Mouse (Mus musculus) ES-Bruce4 (cell line): ENCODE measurements around the gene Arhgef6. TPM values are rescaled to one million over a fixed set of nuclear protein-coding genes. Genes with fewer than 3 reads are reported as not detected.

ENCODE experiments used
- H3K27ac ChIP-seq: 2 replicates; pipeline ENCODE4 v1.5.1; 2012; ENCODE audit warnings: low read length, inconsistent platforms; ENCODE audit not compliant: insufficient read depth
- H3K27me3 ChIP-seq: 2 replicates; pipeline ENCODE4 v1.6.1; 2012; ENCODE audit warnings: mild to moderate bottlenecking, low read length, inconsistent platforms; ENCODE audit not compliant: control insufficient read depth, poor library complexity, insufficient read depth, severe bottlenecking
- H3K36me3 ChIP-seq: 2 replicates; pipeline ENCODE4 v1.6.1; 2012; ENCODE audit warnings: inconsistent platforms, mild to moderate bottlenecking, low read length, moderate library complexity; ENCODE audit not compliant: control insufficient read depth, poor library complexity, insufficient read depth, severe bottlenecking
- H3K4me1 ChIP-seq: one replicate; pipeline ENCODE4 v1.8.1; 2011; ENCODE audit warnings: low read length; ENCODE audit not compliant: control insufficient read depth, insufficient read depth
- H3K4me3 ChIP-seq: 2 replicates; pipeline ENCODE4 v1.5.1; 2011; ENCODE audit warnings: low read depth, mild to moderate bottlenecking, low read length
- H3K9ac ChIP-seq: 2 replicates; pipeline ENCODE4 v1.6.1; 2012; ENCODE audit warnings: low read depth, mild to moderate bottlenecking, inconsistent platforms; ENCODE audit not compliant: poor library complexity, severe bottlenecking
- H3K9me3 ChIP-seq: replicated peaks from 2 replicates; pipeline ENCODE4 v1.6.1; 2012; ENCODE audit warnings: mild to moderate bottlenecking, low read length, inconsistent platforms; ENCODE audit not compliant: control insufficient read depth, poor library complexity, insufficient read depth, severe bottlenecking
- CTCF ChIP-seq: IDR thresholded peaks from one replicate; pipeline ENCODE4 v1.8.1; 2011; ENCODE audit warnings: low read depth, low read length
- EP300 ChIP-seq: IDR thresholded peaks from 2 replicates; pipeline ENCODE4 v1.6.1; 2011; ENCODE audit warnings: low read depth, low read length; ENCODE audit not compliant: insufficient read depth
- POLR2A ChIP-seq: IDR thresholded peaks from one replicate; pipeline ENCODE4 v1.8.1; 2011; ENCODE audit warnings: low read length; ENCODE audit not compliant: insufficient read depth
- polyA plus RNA-seq: library from polyadenylated mRNA; stranded (reverse); fragments of >200 nt; gene quantifications from 2 replicates; pipeline ENCODE4 v1.2.4, GENCODE M21; 2011; ENCODE audit warnings: low read depth; ENCODE audit not compliant: missing spikeins, insufficient read depth, insufficient read length

The Arhgef6 gene
- polyA plus RNA-seq, 1 experiment: 5.8 TPM

GRCm38 (mm10) chrX:57309993-57310392 is 28.5 kb downstream of the Arhgef6 start:
- Histone ChIP-seq H3K4me3 (no peak overlapping the region), H3K9me3 (no peaks in the 10 kb centered on the region), H3K9ac (no peak overlapping the region), H3K27me3 (no peaks in the 10 kb centered on the region), H3K27ac (no peak overlapping the region), H3K4me1 (no peaks in the 10 kb centered on the region), H3K36me3 (no peaks in the 10 kb centered on the region)
- TF ChIP-seq CTCF: no peak
- no peak for TF ChIP-seq EP300
- TF ChIP-seq POLR2A: no peak

GRCm38 (mm10) chrX:57306747-57307146 is 31.8 kb downstream of the Arhgef6 start:
- no peak overlapping the region for H3K9ac ChIP-seq
- TF ChIP-seq POLR2A: no peak
- TF ChIP-seq EP300: no peak
- no peak for TF ChIP-seq CTCF
- H3K27ac ChIP-seq: no peak overlapping the region
- no peaks in the 10 kb centered on the region for H3K36me3 ChIP-seq
- no peak overlapping the region for H3K4me3 ChIP-seq
- no peaks in the 10 kb centered on the region for H3K9me3 ChIP-seq
- no peaks in the 10 kb centered on the region for H3K4me1 ChIP-seq
- no peaks in the 10 kb centered on the region for H3K27me3 ChIP-seq

GRCm38 (mm10) chrX:57304784-57305287 is 33.7 kb downstream of the Arhgef6 start:
- H3K4me3 ChIP-seq: no peak overlapping the region
- H3K27me3 ChIP-seq: no peaks in the 10 kb centered on the region
- no peaks in the 10 kb centered on the region for H3K9me3 ChIP-seq
- H3K4me1 ChIP-seq: no peaks in the 10 kb centered on the region
- H3K27ac ChIP-seq: no peak overlapping the region
- H3K36me3 ChIP-seq: no peaks in the 10 kb centered on the region
- no peak overlapping the region for H3K9ac ChIP-seq
- TF ChIP-seq POLR2A (no peak), EP300 (no peak), CTCF (no peak)

GRCm38 (mm10) chrX:57303188-57303878 is 35.2 kb downstream of the Arhgef6 start:
- H3K9ac ChIP-seq: no peak overlapping the region
- TF ChIP-seq CTCF: no peak
- TF ChIP-seq POLR2A: no peak
- no peak for TF ChIP-seq EP300

GRCm38 (mm10) chrX:57298946-57299345 is 39.6 kb downstream of the Arhgef6 start:
- H3K9me3 ChIP-seq: no peaks in the 10 kb centered on the region
- no peaks in the 10 kb centered on the region for H3K27me3 ChIP-seq
- no peak overlapping the region for H3K4me3 ChIP-seq
- no peak overlapping the region for H3K27ac ChIP-seq
- no peaks in the 10 kb centered on the region for H3K36me3 ChIP-seq
- no peak for TF ChIP-seq EP300
- no peak for TF ChIP-seq POLR2A
- no peak for TF ChIP-seq CTCF
- H3K9ac ChIP-seq: no peak overlapping the region
- H3K4me1 ChIP-seq: no peaks in the 10 kb centered on the region

More at GRCm38 (mm10) chrX:57303188-57303878, 35.2 kb downstream of the Arhgef6 start:
- Histone ChIP-seq H3K4me3 (no peak overlapping the region), H3K9me3 (no peaks in the 10 kb centered on the region), H3K36me3 (no peaks in the 10 kb centered on the region), H3K4me1 (no peaks in the 10 kb centered on the region), H3K27ac (no peak overlapping the region), H3K27me3 (no peaks in the 10 kb centered on the region)

- H3K4me3 ChIP-seq: no peak overlapping the region
- no peak overlapping the region for H3K9ac ChIP-seq
- H3K9me3 ChIP-seq: no peaks in the 10 kb centered on the region
- no peaks in the 10 kb centered on the region for H3K27me3 ChIP-seq
- H3K4me1 ChIP-seq: no peaks in the 10 kb centered on the region
- TF ChIP-seq EP300: no peak
- TF ChIP-seq CTCF: no peak
- no peak for TF ChIP-seq POLR2A
- H3K27ac ChIP-seq: no peak overlapping the region
- H3K36me3 ChIP-seq: no peaks in the 10 kb centered on the region
Observed at GRCm38 (mm10) chrX:57288458-57288857, 50.1 kb downstream of the Arhgef6 start.
